Mouse (Mus musculus): ENCODE measurements around the gene Spred2.

Gene Spred2

DNA sequence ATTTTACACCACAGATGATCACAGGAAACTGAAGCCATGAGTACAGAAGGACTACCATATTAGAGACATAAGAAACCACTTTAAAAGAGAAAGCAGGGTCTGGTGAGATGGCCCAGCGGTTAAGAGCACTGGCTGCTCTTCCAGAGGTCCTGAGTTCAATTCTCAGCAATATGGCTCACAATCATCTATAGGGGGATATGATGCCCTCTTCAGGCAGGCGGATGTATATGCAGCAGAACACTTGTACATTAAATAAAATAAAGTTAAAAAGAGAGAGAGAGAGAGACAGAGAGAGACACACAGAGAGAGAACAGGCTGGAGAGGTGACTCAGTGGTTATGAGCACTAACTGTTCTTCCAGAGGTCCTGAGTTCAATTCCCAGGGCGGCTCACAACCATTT is 121.4 kb downstream of the Spred2 start:
- in situ Hi-C loops (cut with MboI, MseI): no loop called here

DNA sequence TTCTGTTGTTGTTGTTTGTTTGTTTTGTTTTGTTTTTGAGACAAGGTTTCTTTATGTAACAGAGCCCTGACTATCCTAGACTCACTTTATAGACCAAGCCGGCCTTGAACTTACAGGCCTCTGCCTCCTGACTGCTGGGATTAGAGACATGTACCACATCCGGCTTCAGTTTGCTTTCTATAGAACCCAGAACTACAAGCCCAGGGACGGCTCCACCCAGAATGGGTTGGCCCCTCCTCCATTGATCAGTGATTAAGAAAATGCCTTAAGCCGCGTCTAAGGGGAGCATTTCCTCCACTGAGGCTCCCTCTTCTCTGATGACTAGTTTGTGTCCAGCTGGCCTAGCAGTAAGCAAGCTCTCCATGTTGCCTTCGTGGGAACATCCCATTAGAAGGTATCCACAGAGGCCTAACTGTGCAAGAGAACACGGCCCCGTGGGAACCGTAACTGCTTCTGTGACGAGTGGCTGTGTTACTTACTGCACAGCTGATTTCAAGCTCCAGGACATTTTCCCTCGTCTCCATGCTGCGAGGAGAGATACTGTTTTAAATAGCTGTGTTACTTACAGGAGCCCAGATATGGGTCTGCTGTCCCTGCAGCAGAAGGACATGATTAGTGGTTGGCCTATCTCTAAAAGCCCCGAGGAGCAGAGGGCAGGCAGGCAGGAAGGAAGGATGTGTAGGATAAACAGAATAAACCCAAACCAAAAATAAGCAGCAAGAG is 128.8 kb downstream of the Spred2 start:
- in situ Hi-C loops (cut with MboI, MseI): no loop called here

DNA sequence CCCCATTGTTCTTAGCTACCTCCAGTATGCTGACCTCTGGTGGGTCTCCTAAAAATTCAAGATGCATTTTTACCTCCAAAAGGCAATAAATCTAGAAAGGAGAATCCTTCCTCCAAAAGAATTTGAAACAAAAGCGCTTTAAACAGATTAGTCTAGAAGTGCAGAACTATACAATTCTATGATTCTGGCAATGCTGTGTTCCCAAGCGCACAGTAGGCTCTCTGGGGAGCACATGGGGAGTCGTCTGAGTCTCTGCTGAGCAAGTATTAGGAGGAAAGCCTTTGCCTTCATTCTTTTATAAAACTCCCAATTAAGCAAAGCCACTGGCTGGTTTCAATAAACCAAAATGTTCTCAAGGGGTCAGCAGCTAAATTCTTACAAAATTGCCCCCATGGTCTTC is 129.8 kb downstream of the Spred2 start:
- in situ Hi-C loops (cut with MboI, MseI): no loop called here

DNA sequence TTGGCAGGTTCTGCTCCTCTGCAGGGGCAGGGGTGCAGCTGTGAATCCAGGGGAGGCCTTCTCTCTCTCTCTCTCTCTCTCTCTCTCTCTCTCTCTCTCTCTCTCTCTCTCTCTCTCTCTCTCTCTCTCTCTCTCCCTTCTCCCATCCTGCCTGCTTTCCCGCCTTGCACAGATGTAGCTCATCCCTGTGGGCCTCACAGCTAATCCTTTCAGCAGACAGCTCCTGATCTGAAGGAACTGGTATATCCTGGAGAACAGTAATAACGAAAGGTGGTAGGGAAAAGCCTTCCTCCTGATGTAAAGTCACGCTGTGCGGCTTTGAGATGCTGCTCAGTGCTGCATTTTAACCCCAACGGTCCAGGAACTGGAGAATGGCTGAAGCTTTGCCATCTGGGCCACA is 130.4 kb downstream of the Spred2 start:
- in situ Hi-C loops (cut with MboI, MseI): no loop called here

DNA sequence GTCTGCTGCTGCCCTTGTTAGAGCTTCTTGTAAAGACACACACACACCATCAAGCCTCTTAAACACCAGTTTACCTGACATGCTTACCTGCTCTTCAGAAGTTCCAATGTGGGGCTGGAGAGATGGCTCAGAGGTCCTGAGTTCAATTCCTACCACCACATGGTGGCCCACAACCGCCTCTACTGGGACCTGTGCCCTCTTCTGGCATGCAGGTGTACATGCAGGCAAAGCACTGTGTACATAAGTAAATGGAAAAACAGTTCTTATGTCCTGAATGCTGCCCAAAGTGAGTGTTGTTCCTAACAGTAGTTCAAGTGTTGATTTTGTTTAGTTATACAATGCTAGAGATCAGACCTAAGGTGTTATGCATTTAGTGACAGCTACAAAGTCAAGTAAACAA is 132.0 kb downstream of the Spred2 start:
- in situ Hi-C loops (cut with MboI, MseI): no loop called here

DNA sequence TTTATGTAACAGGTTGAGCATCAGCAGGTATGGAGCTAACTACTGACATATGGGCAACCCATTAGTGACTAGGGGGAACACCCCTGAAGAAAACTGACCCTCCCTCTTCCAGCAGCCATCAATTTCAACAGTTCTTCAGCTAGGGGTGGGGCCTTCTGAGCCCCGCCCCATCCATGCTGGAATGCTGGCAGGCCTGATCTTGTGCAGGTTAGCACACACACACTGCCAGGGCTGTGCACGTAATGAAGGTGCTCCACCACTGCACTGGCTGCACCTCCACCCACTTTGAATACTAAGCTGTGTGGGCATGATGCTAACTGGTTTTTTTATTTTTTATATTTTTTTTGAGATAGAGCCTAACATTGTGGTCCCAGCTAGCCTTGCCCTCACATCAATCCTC is 133.3 kb downstream of the Spred2 start:
- in situ Hi-C loops (cut with MboI, MseI): no loop called here

DNA sequence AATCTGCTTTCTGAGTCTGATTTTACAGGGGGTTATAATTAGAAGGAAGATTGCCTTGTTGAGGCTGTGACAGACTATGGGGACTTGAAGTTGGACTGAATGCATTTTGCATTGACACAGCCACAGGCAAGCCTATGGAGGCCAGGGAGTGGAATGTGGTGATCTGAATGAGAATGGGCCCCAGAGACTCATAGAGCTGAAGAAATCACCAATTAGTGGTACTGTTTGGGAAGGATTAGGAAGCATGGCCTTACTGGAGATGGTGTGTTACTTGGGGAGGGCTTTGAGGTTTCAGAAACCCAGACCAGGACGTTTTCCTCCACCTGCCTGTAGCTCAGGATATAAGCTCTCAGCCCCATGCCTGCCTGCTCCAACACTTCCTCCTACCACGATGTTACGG is 135.6 kb downstream of the Spred2 start:
- in situ Hi-C loops (cut with MboI, MseI): loop anchor here (5.0 kb wide), 1 partner anchor 227 kb away; no protein-coding TSS in a partner anchor

DNA sequence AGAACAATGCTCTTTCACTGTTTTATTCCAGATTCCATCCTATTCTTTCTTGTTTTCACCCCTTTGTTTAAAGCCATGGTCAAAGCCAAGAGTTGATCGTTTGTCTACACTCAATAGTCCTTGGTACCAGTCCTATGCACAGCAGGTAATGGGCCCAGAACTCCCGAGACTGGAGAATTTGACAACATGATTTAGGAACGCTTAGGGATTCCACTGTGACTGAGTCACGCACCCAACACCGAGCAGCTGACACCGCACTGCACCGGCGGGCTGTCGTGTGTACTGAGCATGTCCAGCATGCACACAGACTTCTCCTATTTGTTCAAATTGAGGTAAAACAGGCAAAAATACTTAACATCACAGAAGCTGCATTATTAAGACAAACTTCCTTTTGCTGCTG is 138.6 kb downstream of the Spred2 start:
- in situ Hi-C loops (cut with MboI, MseI): loop anchor here (5.0 kb wide), 1 partner anchor 230 kb away; no protein-coding TSS in a partner anchor

DNA sequence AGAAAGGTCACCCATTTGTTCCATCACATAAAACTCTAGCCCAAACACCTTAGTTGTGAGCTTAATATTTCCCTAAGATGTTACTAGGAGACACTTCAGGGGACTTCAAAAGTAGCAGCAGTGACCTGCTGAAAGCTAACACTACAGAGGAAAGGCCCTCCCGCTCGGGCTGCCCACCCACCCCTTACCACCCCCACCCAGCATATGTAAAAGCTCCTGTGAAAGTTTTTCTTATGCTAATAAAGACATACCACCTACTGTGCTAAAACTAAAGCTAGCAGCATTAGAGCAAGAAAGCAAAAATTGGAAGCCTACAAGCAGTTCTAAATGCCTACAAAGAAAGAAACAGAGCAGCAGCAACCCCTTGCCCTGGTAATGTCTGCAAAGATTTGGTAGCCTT is 139.9 kb downstream of the Spred2 start:
- in situ Hi-C loops (cut with MboI, MseI): loop anchor here (5.0 kb wide), 1 partner anchor 232 kb away; no protein-coding TSS in a partner anchor

DNA sequence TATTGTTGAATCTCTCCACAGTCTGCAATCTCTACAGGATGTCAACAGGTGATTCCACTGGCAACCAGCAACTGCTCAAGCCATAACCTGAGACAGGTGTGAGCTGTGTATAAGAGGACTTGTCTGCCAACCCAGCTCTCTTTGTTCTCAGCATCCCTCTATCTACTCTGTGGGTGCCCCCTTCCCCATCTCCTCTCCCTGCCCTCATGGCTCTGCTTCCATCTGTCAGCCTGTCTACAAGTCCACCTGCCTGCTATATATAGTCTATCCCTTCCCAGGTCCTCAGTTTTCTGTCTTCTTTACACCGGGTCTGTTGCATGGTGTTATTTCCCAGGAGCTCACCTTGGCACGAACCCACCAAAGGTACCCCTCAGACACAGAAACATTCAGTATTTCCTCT is 140.8 kb downstream of the Spred2 start:
- in situ Hi-C loops (cut with MboI, MseI): loop anchor here (5.0 kb wide), 1 partner anchor 233 kb away; no protein-coding TSS in a partner anchor

DNA sequence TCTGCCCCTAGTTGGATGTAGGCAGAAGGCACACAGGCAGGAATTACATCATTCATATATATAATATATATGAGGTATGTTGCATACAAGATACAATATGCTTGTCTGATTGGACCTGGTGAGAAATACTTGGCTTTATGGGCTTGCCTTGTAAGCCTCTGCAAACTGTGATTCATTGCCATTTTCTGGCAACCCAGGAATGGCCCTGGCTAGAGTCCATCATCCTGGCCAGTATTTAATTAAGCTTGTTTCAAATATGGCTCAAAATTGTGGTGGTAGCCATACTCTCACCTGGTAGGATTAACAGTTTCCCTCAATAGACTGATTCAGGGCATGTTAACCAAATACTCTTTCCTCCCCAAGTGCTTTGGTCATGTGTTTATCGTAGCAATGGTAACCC is 141.9 kb downstream of the Spred2 start:
- in situ Hi-C loops (cut with MboI, MseI): no loop called here

DNA sequence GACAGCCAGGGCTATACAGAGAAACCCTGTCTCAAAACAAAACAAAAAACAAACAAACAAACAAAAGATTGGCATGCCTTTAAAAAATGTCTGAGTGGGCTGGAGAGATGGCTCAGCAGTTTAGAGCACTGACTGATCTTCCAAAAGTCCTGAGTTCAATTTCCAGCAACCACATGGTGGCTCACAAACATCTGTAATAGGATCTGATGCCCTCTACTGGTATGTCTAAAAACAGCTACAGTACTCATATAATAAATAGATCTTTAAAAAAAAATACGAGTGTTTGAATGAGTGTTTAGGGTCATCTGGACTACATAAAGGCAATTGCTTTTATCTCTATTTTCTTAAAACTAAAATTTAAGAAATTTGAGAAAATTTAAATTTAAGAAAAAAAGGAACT is 143.3 kb downstream of the Spred2 start:
- in situ Hi-C loops (cut with MboI, MseI): no loop called here

DNA sequence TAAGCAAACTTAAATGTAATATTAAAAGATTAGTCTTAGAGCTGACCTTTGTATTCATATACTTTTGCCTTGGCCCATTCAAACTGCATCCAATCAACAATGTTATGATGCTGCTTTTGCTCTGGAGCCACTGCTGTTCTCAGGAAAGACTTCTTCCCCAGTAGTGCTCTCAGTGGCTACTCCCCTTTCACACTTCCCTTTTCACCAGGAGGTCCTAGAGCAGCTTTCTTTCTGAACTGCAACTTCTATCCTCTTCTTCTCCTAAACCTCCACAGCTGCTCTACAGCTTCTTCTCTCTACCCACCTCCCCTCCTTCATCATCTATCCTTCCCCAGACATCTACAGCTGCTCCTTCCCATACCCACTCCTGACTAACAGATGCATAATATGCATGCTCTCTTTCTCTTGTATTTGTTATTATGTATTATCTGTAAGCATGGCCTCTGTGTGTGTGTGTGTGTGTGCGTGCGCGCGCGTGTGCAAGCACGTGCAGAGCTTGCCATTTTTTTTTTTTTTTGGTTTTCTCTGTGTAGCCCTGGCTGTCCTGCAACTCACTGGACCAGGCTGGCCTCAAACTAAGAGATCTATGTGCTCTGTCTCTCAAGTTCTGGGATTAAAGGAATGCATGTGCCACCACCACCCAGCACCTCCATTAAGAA is 144.3 kb downstream of the Spred2 start:
- in situ Hi-C loops (cut with MboI, MseI): no loop called here

DNA sequence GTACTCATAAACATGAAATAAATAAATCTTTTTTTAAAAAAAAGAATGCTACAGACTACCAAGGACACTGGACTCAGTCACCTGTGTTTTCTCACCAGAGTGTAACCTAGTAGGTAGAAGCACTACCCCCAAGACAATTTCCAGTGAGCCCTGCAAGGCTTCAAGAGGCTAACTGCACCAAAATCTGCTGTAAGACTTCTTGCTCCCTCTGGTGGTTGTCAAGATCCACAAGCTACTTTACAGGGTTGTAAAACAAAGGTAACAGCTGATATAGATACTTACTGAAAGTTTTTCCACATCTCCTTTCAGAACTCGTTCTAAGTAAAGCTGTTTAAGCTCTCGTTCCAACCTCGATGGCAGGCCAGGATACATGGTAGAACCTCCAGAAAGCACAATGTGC is 148.0 kb downstream of the Spred2 start:
- in situ Hi-C loops (cut with MboI, MseI): no loop called here

DNA sequence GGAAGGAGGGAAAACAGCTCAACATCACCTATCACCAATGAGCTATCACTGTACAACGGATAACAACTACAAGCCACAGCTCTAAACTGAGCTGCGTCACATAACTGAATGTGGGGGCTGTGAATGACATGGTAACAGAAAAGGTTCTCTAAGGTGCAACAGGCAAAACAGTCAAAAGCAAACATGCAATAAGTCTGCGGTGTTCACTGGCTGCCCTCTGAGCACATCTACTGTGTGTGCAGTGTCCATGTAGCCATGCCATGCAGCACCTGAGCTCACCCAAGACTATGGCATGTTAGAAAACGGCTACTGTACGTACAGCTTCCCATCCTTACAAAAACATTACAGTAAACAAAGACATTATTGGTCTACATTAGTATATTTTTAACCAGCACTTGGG is 148.7 kb downstream of the Spred2 start:
- in situ Hi-C loops (cut with MboI, MseI): no loop called here

Data from regulatory T cell (primary cell).